Mouse (Mus musculus): ENCODE data around the gene Gadd45b. TPM values are rescaled to one million over a fixed set of nuclear protein-coding genes. Genes with fewer than 3 reads are reported as not detected.

Gadd45b gene
- total RNA-seq, 4 experiments from 2014 or later: 6.8 to 31.8 (median 26.9) TPM

GRCm38 (mm10) chr10:80981564-80982112, 51.8 kb downstream of the Gadd45b start:
- DNase-seq (ENCODE audit: low spot score in 2 of 2): no peak

Other genes starting within 250 kb of the Gadd45b start
- 1 to 10 TPM; 2.6 to 3.6 (median 3.4) TPM for gene Mob3a, start 228.1 kb upstream of the Gadd45b start, total RNA-seq (2022)
- gene Izumo4, start 227.9 kb upstream of the Gadd45b start, total RNA-seq (2022): 1 to 10 TPM; 1.0 to 3.1 (median 2.7) TPM
- 10 to 100 TPM; 24.1 to 29.3 (median 27.8) TPM for gene Ap3d1, start 187.8 kb upstream of the Gadd45b start, total RNA-seq (2022)
- 10 to 100 TPM; 12.4 to 13.8 (median 13.5) TPM for gene Dot1l, start 174.9 kb upstream of the Gadd45b start, total RNA-seq (2022)
- gene Sf3a2, start 131.9 kb upstream of the Gadd45b start, total RNA-seq (2022): 10 to 100 TPM; 26.0 to 33.2 (median 29.9) TPM
- gene Plekhj1, start 131.4 kb upstream of the Gadd45b start, total RNA-seq (2022): 10 to 100 TPM; 24.2 to 34.4 (median 32.0) TPM
- under 1 TPM in 3 of 4 experiments, not detected in 1; 0.22 to 0.40 (median 0.24) TPM for gene Amh, start 124.8 kb upstream of the Gadd45b start, total RNA-seq (2022)
- 100 to 1,000 TPM; 455 to 508 (median 490) TPM for gene Jsrp1, start 116.6 kb upstream of the Gadd45b start, total RNA-seq (2022)
- 1,000 to 10,000 TPM in 1 of 4 experiments, 100 to 1,000 TPM in 3; 735 to 1,031 (median 850) TPM for gene Oaz1, start 103.4 kb upstream of the Gadd45b start, total RNA-seq (2022)
- gene Lingo3, start 86.0 kb upstream of the Gadd45b start, total RNA-seq (2022): 10 to 100 TPM in 3 of 4 experiments, 1 to 10 TPM in 1; 7.4 to 12.5 (median 10.4) TPM
- gene Lsm7, start 74.9 kb upstream of the Gadd45b start, total RNA-seq (2022): 10 to 100 TPM in 3 of 4 experiments, 1 to 10 TPM in 1; 6.2 to 19.0 (median 14.5) TPM
- gene Sppl2b, start 74.8 kb upstream of the Gadd45b start, total RNA-seq (2022): 10 to 100 TPM; 11.3 to 12.5 (median 11.7) TPM
- under 1 TPM in 1 of 4 experiments, not detected in 3; 0.13 TPM for gene Tmprss9, start 58.2 kb upstream of the Gadd45b start, total RNA-seq (2022)
- 100 to 1,000 TPM; 119 to 143 (median 123) TPM for gene Timm13, start 29.1 kb upstream of the Gadd45b start, total RNA-seq (2022)
- 1 to 10 TPM; 2.1 to 4.0 (median 2.3) TPM for gene Lmnb2, start 11.8 kb upstream of the Gadd45b start, total RNA-seq (2022)
- gene Gng7, start 84.9 kb downstream of the Gadd45b start, total RNA-seq (2022): 1 to 10 TPM; 1.1 to 2.7 (median 1.7) TPM
- under 1 TPM in 1 of 4 experiments, not detected in 3; 0.24 TPM for gene Diras1, start 95.6 kb downstream of the Gadd45b start, total RNA-seq (2022)
- 10 to 100 TPM; 12.9 to 15.3 (median 13.9) TPM for gene Slc39a3, start 107.4 kb downstream of the Gadd45b start, total RNA-seq (2022)
- gene Sgta, start 130.1 kb downstream of the Gadd45b start, total RNA-seq (2022): 100 to 1,000 TPM in 3 of 4 experiments, 10 to 100 TPM in 1; 99.1 to 108 (median 105) TPM
- gene Thop1, start 140.0 kb downstream of the Gadd45b start, total RNA-seq (2022): 10 to 100 TPM; 21.7 to 24.1 (median 22.9) TPM
- under 1 TPM in 1 of 4 experiments, not detected in 3; 0.44 TPM for gene Creb3l3, start 168.8 kb downstream of the Gadd45b start, total RNA-seq (2022)
- gene Map2k2, start 175.8 kb downstream of the Gadd45b start, total RNA-seq (2022): 100 to 1,000 TPM; 197 to 233 (median 208) TPM
- 10 to 100 TPM; 24.8 to 28.9 (median 25.5) TPM for gene Zbtb7a, start 205.1 kb downstream of the Gadd45b start, total RNA-seq (2022)
- gene Pias4, start 237.8 kb downstream of the Gadd45b start, total RNA-seq (2022): 10 to 100 TPM; 14.0 to 19.0 (median 16.2) TPM
- gene Eef2, start 246.6 kb downstream of the Gadd45b start, total RNA-seq (2022): 1,000 to 10,000 TPM; 1,293 to 1,550 (median 1,345) TPM

Data from gastrocnemius, adult 8-10 months (tissue).